Mouse (Mus musculus): ENCODE data around the gene Lrig1. TPM values are rescaled to one million over a fixed set of nuclear protein-coding genes. Genes with fewer than 3 reads are reported as not detected.

Gene Lrig1
- polyA plus RNA-seq, 1 experiment from 2014 or later, result 11.8 TPM

- H3K4me1 ChIP-seq (ENCODE audit: control insufficient read depth, insufficient read depth, low read length), result peaks cover 35% of the 10 kb centered on the region
Observed at GRCm38 (mm10) chr6:94658136-94658480, 41.9 kb downstream of the Lrig1 start.

GRCm38 (mm10) chr6:94657204-94658135 lies 42.5 kb downstream of the Lrig1 start:
- no peak overlapping the region for H3K4me3 ChIP-seq (ENCODE audit: low read length)
- H3K4me1 ChIP-seq (ENCODE audit: control insufficient read depth, insufficient read depth, low read length), result peaks cover 35% of the 10 kb centered on the region
- H3K27ac ChIP-seq (ENCODE audit: low read length), result no peak overlapping the region
- no peak overlapping the region for H3K9ac ChIP-seq (ENCODE audit: low read depth, low read length)
- 61% methylated on average over 12 of the region's 12 CpGs for WGBS
- H3K36me3 ChIP-seq (ENCODE audit: control insufficient read depth, insufficient read depth, low read length), result no peaks in the 10 kb centered on the region
- H3K9me3 ChIP-seq (ENCODE audit: control insufficient read depth, low read length), result no peaks in the 10 kb centered on the region
- no peak overlapping the region for H3K4me2 ChIP-seq (ENCODE audit: low read depth, low read length)
- ATAC-seq, result no peak
- H3K27me3 ChIP-seq (replicated peaks; ENCODE audit: control insufficient read depth, insufficient read depth, low read length), result no peaks in the 10 kb centered on the region

More at GRCm38 (mm10) chr6:94658136-94658480, 41.9 kb downstream of the Lrig1 start:
- no peak overlapping the region for H3K9ac ChIP-seq (ENCODE audit: low read depth, low read length)
- no peak overlapping the region for H3K27ac ChIP-seq (ENCODE audit: low read length)
- no peaks in the 10 kb centered on the region for H3K27me3 ChIP-seq (replicated peaks; ENCODE audit: control insufficient read depth, insufficient read depth, low read length)
- ATAC-seq, result no peak
- peaks cover under 1% of the 10 kb centered on the region; the same call in 1 of the 2 replicates for H3K36me3 ChIP-seq (ENCODE audit: control insufficient read depth, insufficient read depth, low read length)
- H3K4me3 ChIP-seq (ENCODE audit: low read length), result no peak overlapping the region
- no peak overlapping the region for H3K4me2 ChIP-seq (ENCODE audit: low read depth, low read length)
- 36% methylated on average over 6 of the region's 6 CpGs for WGBS
- no peaks in the 10 kb centered on the region for H3K9me3 ChIP-seq (ENCODE audit: control insufficient read depth, low read length)

- Histone ChIP-seq H3K27me3 (replicated peaks; ENCODE audit: control insufficient read depth, insufficient read depth, low read length) (no peaks in the 10 kb centered on the region), H3K4me2 (ENCODE audit: low read depth, low read length) (no peak overlapping the region), H3K9ac (ENCODE audit: low read depth, low read length) (no peak overlapping the region), H3K27ac (ENCODE audit: low read length) (no peak overlapping the region), H3K36me3 (ENCODE audit: control insufficient read depth, insufficient read depth, low read length) (no peaks in the 10 kb centered on the region), H3K4me1 (ENCODE audit: control insufficient read depth, insufficient read depth, low read length) (peaks cover 35% of the 10 kb centered on the region), H3K4me3 (ENCODE audit: low read length) (no peak overlapping the region), H3K9me3 (ENCODE audit: control insufficient read depth, low read length) (no peaks in the 10 kb centered on the region)
- WGBS, result 46% methylated on average over 5 of the region's 5 CpGs
- ATAC-seq, result no peak
Observed at GRCm38 (mm10) chr6:94655818-94656478, 44.0 kb downstream of the Lrig1 start.

- no peak for ATAC-seq
- H3K9ac ChIP-seq (ENCODE audit: low read depth, low read length), result no peak overlapping the region
- no peaks in the 10 kb centered on the region for H3K9me3 ChIP-seq (ENCODE audit: control insufficient read depth, low read length)
- 65% methylated on average over 10 of the region's 10 CpGs for WGBS
- no peaks in the 10 kb centered on the region for H3K36me3 ChIP-seq (ENCODE audit: control insufficient read depth, insufficient read depth, low read length)
- H3K4me2 ChIP-seq (ENCODE audit: low read depth, low read length), result no peak overlapping the region
- H3K27ac ChIP-seq (ENCODE audit: low read length), result no peak overlapping the region
- peaks cover 34% of the 10 kb centered on the region for H3K4me1 ChIP-seq (ENCODE audit: control insufficient read depth, insufficient read depth, low read length)
- no peaks in the 10 kb centered on the region for H3K27me3 ChIP-seq (replicated peaks; ENCODE audit: control insufficient read depth, insufficient read depth, low read length)
- H3K4me3 ChIP-seq (ENCODE audit: low read length), result no peak overlapping the region
Observed at GRCm38 (mm10) chr6:94653388-94654316, 46.3 kb downstream of the Lrig1 start.

GRCm38 (mm10) chr6:94652659-94653213 lies 47.2 kb downstream of the Lrig1 start:
- H3K4me3 ChIP-seq (ENCODE audit: low read length), result no peak overlapping the region
- H3K4me2 ChIP-seq (ENCODE audit: low read depth, low read length), result no peak overlapping the region
- WGBS, result 68% methylated on average over 6 of the region's 6 CpGs
- no peak overlapping the region for H3K27ac ChIP-seq (ENCODE audit: low read length)
- H3K9me3 ChIP-seq (ENCODE audit: control insufficient read depth, low read length), result no peaks in the 10 kb centered on the region
- no peaks in the 10 kb centered on the region for H3K36me3 ChIP-seq (ENCODE audit: control insufficient read depth, insufficient read depth, low read length)
- no peaks in the 10 kb centered on the region for H3K27me3 ChIP-seq (replicated peaks; ENCODE audit: control insufficient read depth, insufficient read depth, low read length)
- H3K9ac ChIP-seq (ENCODE audit: low read depth, low read length), result no peak overlapping the region
- peaks cover 36% of the 10 kb centered on the region for H3K4me1 ChIP-seq (ENCODE audit: control insufficient read depth, insufficient read depth, low read length)
- ATAC-seq, result no peak

GRCm38 (mm10) chr6:94651541-94651940 lies 48.4 kb downstream of the Lrig1 start:
- WGBS, result 82% methylated on average over 17 of the region's 17 CpGs
- H3K4me1 ChIP-seq (ENCODE audit: control insufficient read depth, insufficient read depth, low read length), result peaks cover 38% of the 10 kb centered on the region

GRCm38 (mm10) chr6:94649637-94650036 lies 50.3 kb downstream of the Lrig1 start:
- H3K4me2 ChIP-seq (ENCODE audit: low read depth, low read length), result no peak overlapping the region
- WGBS, result 85% methylated on average over 1 of the region's 1 CpGs
- peaks cover 47% of the 10 kb centered on the region for H3K4me1 ChIP-seq (ENCODE audit: control insufficient read depth, insufficient read depth, low read length)

More at GRCm38 (mm10) chr6:94651541-94651940, 48.4 kb downstream of the Lrig1 start:
- no peaks in the 10 kb centered on the region for H3K36me3 ChIP-seq (ENCODE audit: control insufficient read depth, insufficient read depth, low read length)
- H3K9ac ChIP-seq (ENCODE audit: low read depth, low read length), result no peak overlapping the region
- H3K27me3 ChIP-seq (replicated peaks; ENCODE audit: control insufficient read depth, insufficient read depth, low read length), result no peaks in the 10 kb centered on the region
- H3K27ac ChIP-seq (ENCODE audit: low read length), result no peak overlapping the region
- H3K4me2 ChIP-seq (ENCODE audit: low read depth, low read length), result no peak overlapping the region
- H3K9me3 ChIP-seq (ENCODE audit: control insufficient read depth, low read length), result no peaks in the 10 kb centered on the region
- no peak overlapping the region for H3K4me3 ChIP-seq (ENCODE audit: low read length)
- ATAC-seq, result no peak

GRCm38 (mm10) chr6:94648496-94648895 lies 51.5 kb downstream of the Lrig1 start:
- H3K27me3 ChIP-seq (replicated peaks; ENCODE audit: control insufficient read depth, insufficient read depth, low read length), result no peaks in the 10 kb centered on the region
- peak; percentile 35 for ATAC-seq
- no peak overlapping the region for H3K4me3 ChIP-seq (ENCODE audit: low read length)
- H3K27ac ChIP-seq (ENCODE audit: low read length), result peak overlapping the region; percentile 64
- peak overlapping the region; percentile 5; the same call in 1 of the 2 replicates for H3K9ac ChIP-seq (ENCODE audit: low read depth, low read length)
- H3K4me1 ChIP-seq (ENCODE audit: control insufficient read depth, insufficient read depth, low read length), result peaks cover 46% of the 10 kb centered on the region
- H3K36me3 ChIP-seq (ENCODE audit: control insufficient read depth, insufficient read depth, low read length), result no peaks in the 10 kb centered on the region
- H3K4me2 ChIP-seq (ENCODE audit: low read depth, low read length), result no peak overlapping the region
- WGBS, result 25% methylated on average over 4 of the region's 4 CpGs
- no peaks in the 10 kb centered on the region for H3K9me3 ChIP-seq (ENCODE audit: control insufficient read depth, low read length)

More at GRCm38 (mm10) chr6:94649637-94650036, 50.3 kb downstream of the Lrig1 start:
- no peaks in the 10 kb centered on the region for H3K9me3 ChIP-seq (ENCODE audit: control insufficient read depth, low read length)
- H3K27me3 ChIP-seq (replicated peaks; ENCODE audit: control insufficient read depth, insufficient read depth, low read length), result no peaks in the 10 kb centered on the region
- no peak overlapping the region for H3K27ac ChIP-seq (ENCODE audit: low read length)
- no peak for ATAC-seq
- H3K9ac ChIP-seq (ENCODE audit: low read depth, low read length), result no peak overlapping the region
- H3K36me3 ChIP-seq (ENCODE audit: control insufficient read depth, insufficient read depth, low read length), result no peaks in the 10 kb centered on the region
- H3K4me3 ChIP-seq (ENCODE audit: low read length), result no peak overlapping the region
